Mouse (Mus musculus): Measurements from ENCODE around the gene Minpp1. TPM values are rescaled to one million over a fixed set of nuclear protein-coding genes. Genes with fewer than 3 reads are reported as not detected.

Minpp1 gene
- polyA plus RNA-seq, 1 experiment from 2014 or later: 54.9 TPM

Other genes starting within 250 kb of the Minpp1 start
- 11.1 and 12.7 TPM in 2 replicates for gene Sgms1, start 96.1 kb upstream of the Minpp1 start, polyA plus RNA-seq (2015; fragmentation: Nextera tagmentation; extraction: Ambion mirVana)
- gene Rpl9-ps6, start 19.2 kb upstream of the Minpp1 start, polyA plus RNA-seq (2015; fragmentation: Nextera tagmentation; extraction: Ambion mirVana): 70.7 and 97.8 TPM in 2 replicates
- 0.39 and 0.41 TPM in 2 replicates for gene Papss2, start 110.0 kb downstream of the Minpp1 start, polyA plus RNA-seq (2015; fragmentation: Nextera tagmentation; extraction: Ambion mirVana)